Mouse (Mus musculus): ENCODE measurements around the gene Slc11a1. TPM values are rescaled to one million over a fixed set of nuclear protein-coding genes. Genes with fewer than 3 reads are reported as not detected.

Gene Slc11a1
- total RNA-seq, 2 experiments from 2014 or later, result 2.0 to 3.0 TPM

GRCm38 (mm10) chr1:74408589-74409504 lies 33.9 kb downstream of the Slc11a1 start, which contains the start of gene Vil1:
Gene Vil1, plus strand, starts transcription at chr1:74409376.
- DNase-seq (ENCODE audit: low spot score in 2 of 2), result no peak

- DNase-seq (ENCODE audit: low spot score in 2 of 2), result no peak
Observed at GRCm38 (mm10) chr1:74411753-74412325, 36.8 kb downstream of the Slc11a1 start.

GRCm38 (mm10) chr1:74412711-74413110 lies 37.7 kb downstream of the Slc11a1 start:
- no peak for DNase-seq (ENCODE audit: low spot score in 2 of 2)

- DNase-seq (ENCODE audit: low spot score in 2 of 2), result no peak
Observed at GRCm38 (mm10) chr1:74415143-74415542, 40.1 kb downstream of the Slc11a1 start.

- no peak for DNase-seq (ENCODE audit: low spot score in 2 of 2)
Observed at GRCm38 (mm10) chr1:74418747-74419439, 43.9 kb downstream of the Slc11a1 start.

GRCm38 (mm10) chr1:74419440-74419794 lies 44.4 kb downstream of the Slc11a1 start:
- DNase-seq (ENCODE audit: low spot score in 2 of 2), result no peak

- DNase-seq (ENCODE audit: low spot score in 2 of 2), result no peak
Observed at GRCm38 (mm10) chr1:74423147-74423546, 48.2 kb downstream of the Slc11a1 start.

- no peak for DNase-seq (ENCODE audit: low spot score in 2 of 2)
Observed at GRCm38 (mm10) chr1:74425845-74426244, 50.9 kb downstream of the Slc11a1 start.

- DNase-seq (ENCODE audit: low spot score in 2 of 2), result no peak
Observed at GRCm38 (mm10) chr1:74433220-74433619, 58.2 kb downstream of the Slc11a1 start.

- no peak for DNase-seq (ENCODE audit: low spot score in 2 of 2)
Observed at GRCm38 (mm10) chr1:74434596-74434995, 59.6 kb downstream of the Slc11a1 start.

GRCm38 (mm10) chr1:74435563-74435962 lies 60.6 kb downstream of the Slc11a1 start:
- no peak for DNase-seq (ENCODE audit: low spot score in 2 of 2)

Small RNA genes lying within 50 kb of the gene (microRNA-seq; reads per million reads assigned to microRNA genes)
- 2,745 to 4,137 reads per million in 2 experiments for gene Mir26b

Other genes starting within 250 kb of the Slc11a1 start
- gene Rufy4, start 249.7 kb upstream of the Slc11a1 start, total RNA-seq (2021), result under 1 TPM in 1 of 2 experiments, not detected in 1; 0.21 TPM
- under 1 TPM; 0.13 to 0.25 TPM for gene Cxcr2, start 221.2 kb upstream of the Slc11a1 start, total RNA-seq (2021)
- not detected for gene Cxcr1, start 180.6 kb upstream of the Slc11a1 start, total RNA-seq (2021)
- 100 to 1,000 TPM; 324 to 330 TPM for gene Arpc2, start 139.1 kb upstream of the Slc11a1 start, total RNA-seq (2021)
- not detected for gene Gpbar1, start 96.6 kb upstream of the Slc11a1 start, total RNA-seq (2021)
- 100 to 1,000 TPM; 141 to 158 TPM for gene Aamp, start 90.5 kb upstream of the Slc11a1 start, total RNA-seq (2021)
- 100 to 1,000 TPM; 125 to 130 TPM for gene Pnkd, start 90.3 kb upstream of the Slc11a1 start, total RNA-seq (2021)
- gene Tmbim1, start 69.6 kb upstream of the Slc11a1 start, total RNA-seq (2021), result 10 to 100 TPM; 10.5 to 11.6 TPM
- 1 to 10 TPM; 1.2 to 1.7 TPM for gene Catip, start 13.1 kb upstream of the Slc11a1 start, total RNA-seq (2021)
- gene Ctdsp1, start 16.3 kb downstream of the Slc11a1 start, total RNA-seq (2021), result 10 to 100 TPM; 23.8 to 27.2 TPM
- gene Vil1, start 34.2 kb downstream of the Slc11a1 start, total RNA-seq (2021), result 1 to 10 TPM in 1 of 2 experiments, under 1 TPM in 1; 0.31 to 1.2 TPM
- 10 to 100 TPM; 37.2 to 38.1 TPM for gene Cnot9, start 130.9 kb downstream of the Slc11a1 start, total RNA-seq (2021)
- gene Plcd4, start 167.7 kb downstream of the Slc11a1 start, total RNA-seq (2021), result 10 to 100 TPM; 15.1 to 17.3 TPM
- gene Usp37, start 169.1 kb downstream of the Slc11a1 start, total RNA-seq (2021), result 10 to 100 TPM; 18.1 to 21.9 TPM
- 10 to 100 TPM; 24.8 TPM for gene Zfp142, start 213.1 kb downstream of the Slc11a1 start, total RNA-seq (2021)
- 10 to 100 TPM; 20.6 to 21.5 TPM for gene Bcs1l, start 213.1 kb downstream of the Slc11a1 start, total RNA-seq (2021)
- 10 to 100 TPM; 48.9 to 60.6 TPM for gene Rnf25, start 226.2 kb downstream of the Slc11a1 start, total RNA-seq (2021)
- 10 to 100 TPM in 1 of 2 experiments, 1 to 10 TPM in 1; 8.4 to 11.4 TPM for gene Stk36, start 226.2 kb downstream of the Slc11a1 start, total RNA-seq (2021)